Mouse (Mus musculus): Measurements from ENCODE around the gene Mup10. TPM values are rescaled to one million over a fixed set of nuclear protein-coding genes. Genes with fewer than 3 reads are reported as not detected.
"Not testable (repeated sequence)": the region's sequence is repeated elsewhere in the genome, so short reads cannot be mapped to it uniquely, and the experiment has no call there.

Gene Mup10
- total RNA-seq (2021): not detected
- long read RNA-seq, experiment 1: 0 reads
- long read RNA-seq, experiment 2: 0 reads

DNA sequence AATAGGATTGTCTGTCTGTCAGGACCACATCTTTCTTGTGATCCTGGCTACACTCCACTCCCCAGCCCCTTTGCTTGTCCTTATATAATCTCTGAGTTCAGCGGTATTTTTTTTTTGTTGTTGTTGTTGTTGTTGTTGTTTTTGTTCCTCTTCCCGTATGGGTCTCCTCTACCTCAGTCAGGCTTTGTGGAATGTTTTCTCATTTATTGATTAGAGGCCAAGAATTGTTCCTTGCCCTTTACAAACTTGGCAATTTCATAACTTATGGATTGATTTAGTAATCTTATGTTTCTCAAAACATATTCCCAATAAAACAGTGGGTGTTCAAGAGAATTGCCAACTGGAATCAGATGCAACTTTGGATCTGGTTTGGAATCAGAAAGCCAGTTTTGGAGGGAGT is at the start of gene Mup10:
TSS of gene Mup10 (minus strand) at position 101 of the 400 bp plus-strand sequence.
- DNase-seq (ENCODE audit: low spot score in 2 of 2): not testable (repeated sequence)

Other genes with a start within 250 kb of the Mup10 start
- not detected for gene Mup9, start 160.2 kb downstream of the Mup10 start, total RNA-seq (2021)
- not detected for gene Mup1, start 80.2 kb downstream of the Mup10 start, total RNA-seq (2021)
- gene Mup11, start 80.2 kb upstream of the Mup10 start, total RNA-seq (2021): not detected
- not detected for gene Mup12, start 159.1 kb upstream of the Mup10 start, total RNA-seq (2021)
- gene Mup22, start 239.3 kb upstream of the Mup10 start, total RNA-seq (2021): not detected

All from adrenal gland, postnatal 4 days (tissue).